Mouse (Mus musculus) lung, postnatal 0 days (tissue): ENCODE data around the gene Polr2h.

Experiments used
- CTCF ChIP-seq: IDR thresholded peaks from 2 replicates; pipeline ENCODE4 v1.5.1; 2016; ENCODE audit warnings: antibody characterized with exemption, mild to moderate bottlenecking
- EP300 ChIP-seq: IDR thresholded peaks from 2 replicates; pipeline ENCODE4 v1.6.1; 2016; ENCODE audit warnings: antibody characterized with exemption, mild to moderate bottlenecking, control low read depth

DNA sequence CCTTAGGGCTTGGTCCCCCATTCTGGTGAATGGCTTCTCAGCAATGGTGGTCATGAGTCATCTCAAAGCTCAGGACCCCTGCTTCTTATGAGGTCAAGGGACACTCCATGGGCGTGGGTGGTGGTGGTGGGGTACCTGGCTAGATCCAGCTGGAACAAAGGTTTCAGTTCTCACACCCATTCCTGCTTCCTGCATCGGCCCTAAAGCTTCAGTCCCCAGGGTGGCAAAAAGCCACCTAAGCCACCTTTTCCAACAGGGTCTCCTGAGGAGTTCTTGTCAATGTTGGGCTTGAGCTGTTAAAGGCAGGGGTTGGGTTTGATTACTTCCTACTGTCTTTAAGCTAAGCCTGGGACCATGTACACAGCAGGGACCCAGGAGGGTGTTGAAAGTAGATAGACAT, 2.3 kb upstream of the Polr2h start:
- no peak for TF ChIP-seq CTCF
- TF ChIP-seq EP300 = no peak
